Mouse (Mus musculus) kidney, embryonic 16.5 days (tissue): ENCODE measurements around the gene Ms4a2. TPM values are rescaled to one million over a fixed set of nuclear protein-coding genes. Genes with fewer than 3 reads are reported as not detected.

Experiments
- ATAC-seq: fragments of 200-750 bp; cut with Nextera tagmentation; 2 replicates; pipeline ENCODE4 v1.8.0; 2017; ENCODE audit warnings: moderate TSS enrichment; ENCODE audit not compliant: low FRiP score, low TSS enrichment
- H3K27ac ChIP-seq: fragments of 300-500 bp; sonication (generic); 2 replicates; pipeline ENCODE4 v1.5.1; 2014; ENCODE audit warnings: low read length
- H3K27me3 ChIP-seq: fragments of 300-500 bp; sonication (generic); 2 replicates; pipeline ENCODE4 v1.6.1; 2014; ENCODE audit warnings: low read length, control low read depth, mixed read lengths; ENCODE audit not compliant: insufficient read depth
- H3K36me3 ChIP-seq: fragments of 300-500 bp; sonication (generic); 2 replicates; pipeline ENCODE4 v1.6.1; 2014; ENCODE audit warnings: low read length, control low read depth, mixed read lengths; ENCODE audit not compliant: insufficient read depth
- H3K4me1 ChIP-seq: fragments of 300-500 bp; sonication (generic); 2 replicates; pipeline ENCODE4 v1.6.1; 2014; ENCODE audit warnings: low read length, control low read depth, mixed read lengths; ENCODE audit not compliant: insufficient read depth
- H3K4me2 ChIP-seq: fragments of 300-500 bp; sonication (generic); replicated peaks from 2 replicates; pipeline ENCODE4 v1.6.1; 2014; ENCODE audit warnings: low read depth, low read length
- H3K4me3 ChIP-seq: fragments of 300-500 bp; sonication (generic); 2 replicates; pipeline ENCODE4 v1.5.1; 2014; ENCODE audit warnings: mild to moderate bottlenecking, low read length
- H3K9ac ChIP-seq: fragments of 300-500 bp; sonication (generic); replicated peaks from 2 replicates; pipeline ENCODE4 v1.6.1; 2014; ENCODE audit warnings: low read length
- H3K9me3 ChIP-seq: fragments of 300-500 bp; sonication (generic); 2 replicates; pipeline ENCODE4 v1.6.1; 2016; ENCODE audit warnings: low read length, control low read depth
- WGBS: fragments of 180-500 bp; shearing (Covaris S2); extraction: QIAGEN DNeasy Blood & Tissue Kit; methylation state at CpG from one replicate; pipeline ENCODE4 v1.1.7; 2014; 5-methylcytosine and 5-hydroxymethylcytosine counted together
- polyA plus RNA-seq: library from polyadenylated mRNA; unstranded; fragments of >200 nt; fragmentation: Nextera tagmentation; extraction: Ambion mirVana; gene quantifications from 2 replicates; pipeline ENCODE4 v1.2.1, GENCODE M21; 2015

Ms4a2 gene
- polyA plus RNA-seq = 2.6 and 3.0 TPM in 2 replicates

GRCm38 (mm10) chr19:11623551-11623950, at the start of gene Ms4a2:
Ms4a2 (minus strand) TSS chr19:11623719.
- no peak within 1 kb of the TSS for H3K4me3 ChIP-seq
- no peak for ATAC-seq
- no peaks in the 10 kb centered on the region for H3K36me3 ChIP-seq
- no peak within 1 kb of the TSS for H3K9ac ChIP-seq
- no peak within 1 kb of the TSS for H3K27ac ChIP-seq
- H3K9me3 ChIP-seq = no peaks in the 10 kb centered on the region
- 0 out of 2 replicates have a peak, but pooled peaks cover 2% of the 10 kb centered on the region for H3K4me1 ChIP-seq
- H3K27me3 ChIP-seq = no peaks in the 10 kb centered on the region
- WGBS = 51% methylated on average over 2 of the region's 2 CpGs
- H3K4me2 ChIP-seq = no peak within 1 kb of the TSS

DNA sequence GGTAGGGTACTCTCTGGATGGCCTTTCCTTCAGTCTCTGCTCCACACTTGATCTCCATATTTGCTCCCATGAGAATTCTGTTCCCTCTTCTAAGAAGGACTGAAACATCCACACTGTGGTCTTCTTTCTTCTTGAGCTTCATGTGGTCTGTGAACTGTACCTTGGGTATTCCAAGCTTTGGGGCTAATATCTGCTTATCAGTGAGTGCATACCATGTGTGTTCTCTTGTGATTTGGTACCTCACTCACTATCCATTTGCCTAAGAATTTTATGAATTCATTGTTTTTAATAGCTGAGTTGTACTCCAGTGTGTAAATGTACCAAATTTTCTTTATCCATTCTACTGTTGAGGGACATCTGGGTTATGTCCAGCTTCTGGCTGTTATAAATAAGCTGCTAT, 38.0 kb upstream of the Ms4a2 start:
- H3K4me2 ChIP-seq = no peak overlapping the region
- no peak overlapping the region for H3K9ac ChIP-seq
- H3K27me3 ChIP-seq = no peaks in the 10 kb centered on the region
- no peak overlapping the region for H3K4me3 ChIP-seq
- no peaks in the 10 kb centered on the region for H3K9me3 ChIP-seq
- no peak for ATAC-seq
- H3K4me1 ChIP-seq = no peaks in the 10 kb centered on the region
- H3K27ac ChIP-seq = no peak overlapping the region
- no peaks in the 10 kb centered on the region for H3K36me3 ChIP-seq

GRCm38 (mm10) chr19:11660459-11660858, 36.9 kb upstream of the Ms4a2 start, which contains the start of gene Oosp2:
Oosp2 (minus strand) TSS chr19:11660559.
- H3K4me2 ChIP-seq = no peak within 1 kb of the TSS
- H3K9me3 ChIP-seq = no peaks in the 10 kb centered on the region
- no peaks in the 10 kb centered on the region for H3K4me1 ChIP-seq
- WGBS = 93% methylated on average over 5 of the region's 5 CpGs
- no peaks in the 10 kb centered on the region for H3K36me3 ChIP-seq
- ATAC-seq = no peak
- H3K9ac ChIP-seq = no peak within 1 kb of the TSS
- no peak within 1 kb of the TSS for H3K27ac ChIP-seq
- no peaks in the 10 kb centered on the region for H3K27me3 ChIP-seq
- no peak within 1 kb of the TSS for H3K4me3 ChIP-seq

- no peak overlapping the region for H3K27ac ChIP-seq
- no peak for ATAC-seq
- WGBS = 76% methylated on average over 2 of the region's 2 CpGs
- H3K27me3 ChIP-seq = no peaks in the 10 kb centered on the region
- H3K9ac ChIP-seq = no peak overlapping the region
- no peaks in the 10 kb centered on the region for H3K36me3 ChIP-seq
- H3K4me2 ChIP-seq = no peak overlapping the region
- H3K4me1 ChIP-seq = no peaks in the 10 kb centered on the region
- H3K4me3 ChIP-seq = no peak overlapping the region
- H3K9me3 ChIP-seq = no peaks in the 10 kb centered on the region
Measured at GRCm38 (mm10) chr19:11659142-11659541, 35.6 kb upstream of the Ms4a2 start.

DNA sequence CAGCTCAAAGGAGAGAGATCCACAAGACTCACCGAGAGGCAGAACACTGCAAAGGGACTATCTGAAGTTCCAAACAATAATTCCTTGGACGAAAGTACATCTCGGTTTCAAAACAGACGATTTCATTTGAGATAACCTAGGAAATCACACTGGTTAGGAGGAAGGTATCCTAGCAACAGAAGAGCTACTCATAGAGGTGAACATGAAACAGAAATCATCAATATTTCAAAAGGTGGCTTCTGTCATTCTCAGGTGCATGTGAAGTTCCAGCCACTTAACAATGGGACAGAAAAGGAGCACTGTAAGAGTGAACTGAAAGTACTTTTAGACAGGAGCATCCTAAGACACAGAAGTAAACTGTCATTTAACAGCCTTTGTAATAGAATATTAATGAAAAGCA, 26.0 kb upstream of the Ms4a2 start:
- H3K4me3 ChIP-seq = no peak overlapping the region
- H3K27me3 ChIP-seq = no peaks in the 10 kb centered on the region
- no peaks in the 10 kb centered on the region for H3K36me3 ChIP-seq
- H3K4me1 ChIP-seq = no peaks in the 10 kb centered on the region
- no peak overlapping the region for H3K27ac ChIP-seq
- no peaks in the 10 kb centered on the region for H3K9me3 ChIP-seq
- WGBS = 82% methylated on average over 4 of the region's 4 CpGs
- no peak for ATAC-seq
- H3K4me2 ChIP-seq = no peak overlapping the region
- no peak overlapping the region for H3K9ac ChIP-seq

DNA sequence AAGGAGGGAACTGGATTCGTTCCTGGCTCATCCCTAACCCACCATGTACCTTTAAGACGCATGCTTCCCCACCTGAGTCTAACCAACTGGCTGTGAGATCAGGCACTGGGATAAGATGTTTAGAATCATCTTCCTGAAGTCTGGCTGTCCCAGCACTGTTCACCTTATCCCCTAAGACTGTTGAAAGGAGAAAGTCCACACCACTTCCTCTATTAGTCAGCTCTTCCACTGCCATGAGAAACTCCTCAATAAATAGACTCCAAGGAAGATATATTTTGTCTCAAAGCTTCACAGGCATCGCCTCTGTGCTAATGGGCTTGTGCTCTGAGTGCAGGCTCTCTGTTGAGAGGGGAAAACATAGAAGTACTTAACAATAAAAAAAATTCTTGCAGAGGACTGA, 22.6 kb upstream of the Ms4a2 start:
- Histone ChIP-seq H3K9ac (no peak overlapping the region), H3K4me3 (no peak overlapping the region), H3K9me3 (no peaks in the 10 kb centered on the region), H3K36me3 (no peaks in the 10 kb centered on the region), H3K4me2 (no peak overlapping the region), H3K27ac (no peak overlapping the region), H3K27me3 (no peaks in the 10 kb centered on the region), H3K4me1 (no peaks in the 10 kb centered on the region)
- ATAC-seq = no peak
- 83% methylated on average over 3 of the region's 3 CpGs for WGBS

DNA sequence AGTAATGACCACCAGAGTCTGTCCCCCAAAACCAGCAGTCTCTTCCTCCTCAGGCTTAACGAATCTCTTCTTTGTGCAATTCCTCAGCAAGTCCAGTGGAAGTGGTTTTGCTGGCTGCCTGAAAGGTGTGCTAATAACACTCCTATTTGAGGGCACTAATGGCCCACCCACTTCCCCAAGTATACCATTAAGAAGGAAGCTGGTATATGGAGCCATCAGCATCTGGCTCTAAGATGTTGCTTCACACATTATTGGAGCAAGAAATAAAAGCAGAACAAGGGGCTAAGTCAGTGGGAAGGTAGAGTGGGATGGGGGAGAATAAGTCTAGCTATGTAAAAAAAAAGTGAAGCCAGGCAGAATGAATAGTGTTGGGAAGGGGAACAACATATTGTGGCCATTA, 17.2 kb upstream of the Ms4a2 start, which contains the start of gene Ms4a3:
Gene Ms4a3, minus strand, starts transcription at position 120 of the 400 bp plus-strand sequence.
- Histone ChIP-seq H3K4me2 (no peak within 1 kb of the TSS), H3K9ac (no peak within 1 kb of the TSS), H3K27ac (no peak within 1 kb of the TSS), H3K36me3 (no peaks in the 10 kb centered on the region), H3K9me3 (no peaks in the 10 kb centered on the region), H3K4me3 (no peak within 1 kb of the TSS), H3K4me1 (no peaks in the 10 kb centered on the region), H3K27me3 (no peaks in the 10 kb centered on the region)
- ATAC-seq = no peak
- WGBS = 70% methylated on average over 1 of the region's 1 CpGs

DNA sequence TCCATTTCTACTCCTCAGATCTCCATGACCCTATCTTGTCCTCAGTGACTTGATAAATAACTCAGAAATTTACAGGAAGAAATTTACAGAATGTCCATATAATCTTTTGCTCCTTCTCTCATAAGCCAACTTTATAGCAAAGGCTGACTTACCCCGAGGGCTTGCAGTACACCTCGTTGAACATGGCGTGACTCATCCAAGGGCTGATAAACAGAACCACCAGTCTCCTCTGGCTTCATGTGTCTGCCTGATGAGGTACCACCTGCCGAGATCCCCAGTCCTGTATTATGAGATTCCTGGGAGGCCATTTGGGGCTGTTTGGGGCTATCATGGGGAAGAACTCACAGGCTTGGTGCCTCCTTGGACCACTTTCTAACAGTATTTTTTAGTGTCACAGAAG, 15.5 kb upstream of the Ms4a2 start:
- 75% methylated on average over 4 of the region's 4 CpGs for WGBS
- no peak overlapping the region for H3K27ac ChIP-seq
- no peaks in the 10 kb centered on the region for H3K27me3 ChIP-seq
- H3K9ac ChIP-seq = no peak overlapping the region
- no peak overlapping the region for H3K4me2 ChIP-seq
- no peaks in the 10 kb centered on the region for H3K4me1 ChIP-seq
- H3K9me3 ChIP-seq = no peaks in the 10 kb centered on the region
- no peak overlapping the region for H3K4me3 ChIP-seq
- ATAC-seq = no peak
- H3K36me3 ChIP-seq = no peaks in the 10 kb centered on the region

DNA sequence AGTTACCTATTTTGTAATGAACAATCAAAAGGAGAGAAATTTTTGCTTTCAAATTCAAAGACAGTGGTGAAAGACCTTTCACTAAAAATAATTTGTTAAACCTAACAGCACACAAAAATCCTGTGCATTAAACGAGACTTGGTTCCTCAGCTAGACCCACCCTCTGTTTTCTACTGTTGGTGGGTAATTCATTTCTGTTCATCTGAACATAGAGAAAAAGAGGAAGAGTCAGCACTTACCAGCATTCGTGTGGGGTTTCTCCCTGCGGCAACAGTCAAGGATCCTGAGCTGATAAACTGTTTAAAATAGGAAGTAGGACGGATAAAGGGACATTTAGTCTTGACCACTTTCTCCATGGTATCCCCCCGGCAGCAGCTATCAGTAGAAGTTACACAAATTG, 12.1 kb upstream of the Ms4a2 start:
- 79% methylated on average over 5 of the region's 5 CpGs for WGBS
- H3K27ac ChIP-seq = no peak overlapping the region
- H3K36me3 ChIP-seq = no peaks in the 10 kb centered on the region
- no peak overlapping the region for H3K9ac ChIP-seq
- H3K9me3 ChIP-seq = no peaks in the 10 kb centered on the region
- no peak for ATAC-seq
- no peaks in the 10 kb centered on the region for H3K4me1 ChIP-seq
- no peak overlapping the region for H3K4me3 ChIP-seq
- no peaks in the 10 kb centered on the region for H3K27me3 ChIP-seq
- no peak overlapping the region for H3K4me2 ChIP-seq

DNA sequence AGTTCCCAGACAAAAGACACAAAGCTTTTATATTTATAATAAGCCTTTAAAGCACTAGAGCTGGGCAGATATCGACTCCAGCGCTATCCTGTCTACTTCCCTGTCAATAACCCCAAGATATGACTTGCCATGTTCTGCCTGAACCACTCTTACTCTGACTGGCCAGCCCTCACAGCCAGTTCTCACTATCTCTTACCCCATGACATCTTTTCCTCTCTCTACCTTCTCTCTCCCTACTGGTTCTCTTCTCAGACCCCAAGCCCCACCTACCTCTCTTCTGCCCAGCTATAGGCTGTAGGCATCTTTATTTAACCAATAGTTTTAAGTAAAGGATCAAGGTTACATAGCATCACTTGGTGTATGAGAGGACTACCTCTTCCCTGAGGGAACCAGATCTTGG, 10.8 kb upstream of the Ms4a2 start:
- 78% methylated on average over 2 of the region's 2 CpGs for WGBS
- no peak overlapping the region for H3K9ac ChIP-seq
- no peak for ATAC-seq
- H3K36me3 ChIP-seq = no peaks in the 10 kb centered on the region
- no peak overlapping the region for H3K27ac ChIP-seq
- H3K4me3 ChIP-seq = no peak overlapping the region
- no peaks in the 10 kb centered on the region for H3K9me3 ChIP-seq
- no peak overlapping the region for H3K4me2 ChIP-seq
- no peaks in the 10 kb centered on the region for H3K27me3 ChIP-seq
- no peaks in the 10 kb centered on the region for H3K4me1 ChIP-seq
